Mouse (Mus musculus) embryonic facial prominence, embryonic 15.5 days (tissue): Measurements from ENCODE around the gene Poc1a. TPM values are rescaled to one million over a fixed set of nuclear protein-coding genes. Genes with fewer than 3 reads are reported as not detected.

Source experiments
- ATAC-seq: fragments of 200-750 bp; cut with Nextera tagmentation; 2 replicates; pipeline ENCODE4 v1.8.0; 2017; ENCODE audit warnings: low read depth, moderate TSS enrichment; ENCODE audit not compliant: insufficient number of reproducible peaks, low FRiP score, low TSS enrichment
- H3K27ac ChIP-seq: fragments of 300-500 bp; sonication (generic); replicated peaks from 2 replicates; pipeline ENCODE4 v1.5.1; 2015; ENCODE audit warnings: mild to moderate bottlenecking, inconsistent platforms
- H3K27me3 ChIP-seq: fragments of 300-500 bp; sonication (generic); 2 replicates; pipeline ENCODE4 v1.6.1; 2015; ENCODE audit warnings: inconsistent platforms
- H3K36me3 ChIP-seq: fragments of 300-500 bp; sonication (generic); 2 replicates; pipeline ENCODE4 v1.6.1; 2015; ENCODE audit warnings: mild to moderate bottlenecking, inconsistent platforms
- H3K4me1 ChIP-seq: fragments of 300-500 bp; sonication (generic); 2 replicates; pipeline ENCODE4 v1.6.1; 2015; ENCODE audit warnings: inconsistent platforms
- H3K4me2 ChIP-seq: fragments of 300-500 bp; sonication (generic); replicated peaks from 2 replicates; pipeline ENCODE4 v1.6.1; 2015; ENCODE audit warnings: mild to moderate bottlenecking, inconsistent platforms
- H3K4me3 ChIP-seq: fragments of 300-500 bp; sonication (generic); replicated peaks from 2 replicates; pipeline ENCODE4 v1.5.1; 2015; ENCODE audit warnings: mild to moderate bottlenecking, inconsistent platforms
- H3K9ac ChIP-seq: fragments of 300-500 bp; sonication (generic); 2 replicates; pipeline ENCODE4 v1.6.1; 2015; ENCODE audit warnings: inconsistent platforms
- H3K9me3 ChIP-seq: fragments of 300-500 bp; sonication (generic); replicated peaks from 2 replicates; pipeline ENCODE4 v1.6.1; 2016; ENCODE audit warnings: inconsistent platforms
- WGBS: fragments of 180-500 bp; shearing (Covaris S2); methylation state at CpG from one replicate; pipeline ENCODE4 v1.1.7; 2015; 5-methylcytosine and 5-hydroxymethylcytosine counted together
- polyA plus RNA-seq: library from polyadenylated mRNA; unstranded; fragments of >200 nt; fragmentation: Nextera tagmentation; extraction: Ambion mirVana; gene quantifications from 2 replicates; pipeline ENCODE4 v1.2.1, GENCODE M21; 2015

The Poc1a gene
- polyA plus RNA-seq, 1 experiment from 2014 or later = 32.8 TPM

DNA sequence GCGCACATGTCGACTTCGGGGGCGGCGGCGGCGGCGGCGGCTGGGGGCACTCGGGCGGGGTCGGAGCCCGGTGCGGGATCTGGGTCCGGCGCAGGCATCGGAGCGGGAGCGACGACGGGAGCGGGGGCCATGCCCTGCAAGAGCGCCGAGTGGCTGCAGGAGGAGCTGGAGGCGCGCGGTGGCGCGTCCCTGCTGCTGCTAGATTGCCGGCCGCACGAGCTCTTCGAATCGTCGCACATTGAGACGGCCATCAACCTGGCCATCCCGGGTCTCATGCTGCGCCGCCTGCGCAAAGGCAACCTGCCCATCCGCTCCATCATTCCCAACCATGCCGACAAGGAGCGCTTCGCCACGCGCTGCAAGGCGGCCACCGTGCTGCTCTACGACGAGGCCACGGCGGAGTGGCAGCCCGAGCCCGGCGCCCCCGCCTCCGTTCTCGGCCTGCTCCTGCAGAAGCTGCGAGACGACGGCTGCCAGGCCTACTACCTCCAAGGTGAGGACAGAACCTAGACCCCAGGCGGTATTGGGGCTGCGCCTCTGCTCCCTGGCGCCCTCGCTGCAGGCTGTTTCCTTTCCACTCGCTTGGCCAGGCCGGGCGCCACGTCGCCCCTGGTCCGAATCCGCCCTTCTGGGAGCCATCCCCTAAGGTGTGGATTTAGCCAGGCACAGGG lies 88.1 kb downstream of the Poc1a start:
- H3K27me3 ChIP-seq = no peaks in the 10 kb centered on the region
- WGBS = under 1% methylated on average over 72 of the region's 72 CpGs

GRCm38 (mm10) chr9:106369801-106370485 lies 89.1 kb downstream of the Poc1a start:
- no peaks in the 10 kb centered on the region for H3K27me3 ChIP-seq
- H3K4me3 ChIP-seq = peak overlapping the region; percentile 93
- peak overlapping the region; percentile 99 for H3K27ac ChIP-seq
- H3K4me2 ChIP-seq = peak overlapping the region; percentile 97
- ATAC-seq = no peak
- WGBS = 4% methylated on average over 11 of the region's 11 CpGs
- H3K9ac ChIP-seq = peak overlapping the region; percentile 95
- peaks cover 29% of the 10 kb centered on the region for H3K36me3 ChIP-seq
- H3K9me3 ChIP-seq = no peaks in the 10 kb centered on the region
- peaks cover 68% of the 10 kb centered on the region for H3K4me1 ChIP-seq

More for the DNA sequence above, 88.1 kb downstream of the Poc1a start:
- peak overlapping the region; percentile 99 for H3K27ac ChIP-seq
- H3K4me1 ChIP-seq = peaks cover 65% of the 10 kb centered on the region
- H3K36me3 ChIP-seq = peaks cover 22% of the 10 kb centered on the region
- peak overlapping the region; percentile 95 for H3K9ac ChIP-seq
- H3K4me2 ChIP-seq = peak overlapping the region; percentile 97
- no peaks in the 10 kb centered on the region for H3K9me3 ChIP-seq
- no peak for ATAC-seq
- peak overlapping the region; percentile 93 for H3K4me3 ChIP-seq

DNA sequence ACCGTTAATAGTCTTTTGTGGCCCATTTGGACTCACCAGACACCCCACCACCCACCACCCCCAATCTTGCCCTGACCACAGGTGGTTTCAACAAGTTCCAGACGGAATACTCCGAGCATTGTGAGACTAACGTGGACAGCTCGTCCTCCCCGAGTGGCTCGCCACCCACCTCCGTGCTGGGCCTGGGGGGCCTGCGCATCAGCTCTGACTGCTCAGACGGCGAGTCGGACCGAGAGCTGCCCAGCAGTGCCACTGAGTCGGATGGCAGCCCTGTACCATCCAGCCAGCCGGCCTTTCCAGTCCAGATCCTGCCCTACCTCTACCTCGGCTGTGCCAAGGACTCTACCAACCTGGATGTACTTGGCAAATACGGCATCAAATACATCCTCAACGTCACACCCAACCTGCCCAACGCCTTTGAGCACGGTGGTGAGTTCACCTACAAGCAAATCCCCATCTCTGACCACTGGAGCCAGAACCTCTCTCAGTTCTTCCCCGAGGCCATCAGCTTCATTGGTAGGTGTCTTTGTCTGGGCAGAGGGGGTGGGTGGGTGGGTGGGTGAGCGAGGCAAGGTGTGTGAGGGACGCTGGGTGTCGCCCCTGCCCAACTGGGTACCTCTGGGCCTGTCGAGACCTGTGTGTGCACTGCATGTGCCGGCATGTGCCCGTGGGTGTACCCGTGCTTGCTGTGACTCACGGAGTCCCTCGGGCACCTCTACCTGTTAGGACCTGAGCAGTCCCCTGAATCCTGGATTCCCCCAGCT lies 89.9 kb downstream of the Poc1a start:
- Histone ChIP-seq H3K4me3 (peak overlapping the region; percentile 93), H3K27me3 (no peaks in the 10 kb centered on the region), H3K36me3 (peaks cover 35% of the 10 kb centered on the region), H3K9me3 (no peaks in the 10 kb centered on the region), H3K4me2 (peak overlapping the region; percentile 97), H3K9ac (peak overlapping the region; percentile 95), H3K4me1 (peaks cover 66% of the 10 kb centered on the region), H3K27ac (peak overlapping the region; percentile 99)
- WGBS = 28% methylated on average over 30 of the region's 30 CpGs
- ATAC-seq = no peak

- WGBS = 11% methylated on average over 6 of the region's 6 CpGs
- H3K9me3 ChIP-seq = no peaks in the 10 kb centered on the region
- H3K27me3 ChIP-seq = no peaks in the 10 kb centered on the region
- peaks cover 36% of the 10 kb centered on the region for H3K36me3 ChIP-seq
- peak overlapping the region; percentile 95 for H3K9ac ChIP-seq
- H3K4me1 ChIP-seq = peaks cover 60% of the 10 kb centered on the region
- H3K27ac ChIP-seq = peak overlapping the region; percentile 80
- peak overlapping the region; percentile 97 for H3K4me2 ChIP-seq
- peak overlapping the region; percentile 93 for H3K4me3 ChIP-seq
- ATAC-seq = no peak
These were observed 90.5 kb downstream of the Poc1a start for GRCm38 (mm10) chr9:106371384-106371671.

- H3K27me3 ChIP-seq = no peaks in the 10 kb centered on the region
- no peak for ATAC-seq
- WGBS = 11% methylated on average over 6 of the region's 6 CpGs
- peaks cover 56% of the 10 kb centered on the region for H3K4me1 ChIP-seq
- peaks cover 37% of the 10 kb centered on the region for H3K36me3 ChIP-seq
- H3K9me3 ChIP-seq = no peaks in the 10 kb centered on the region
- peak overlapping the region; percentile 97 for H3K4me2 ChIP-seq
- peak overlapping the region; percentile 93 for H3K4me3 ChIP-seq
- H3K27ac ChIP-seq = peak overlapping the region; percentile 80
- peak overlapping the region; percentile 95 for H3K9ac ChIP-seq
These were observed 90.9 kb downstream of the Poc1a start for GRCm38 (mm10) chr9:106371776-106372175.

DNA sequence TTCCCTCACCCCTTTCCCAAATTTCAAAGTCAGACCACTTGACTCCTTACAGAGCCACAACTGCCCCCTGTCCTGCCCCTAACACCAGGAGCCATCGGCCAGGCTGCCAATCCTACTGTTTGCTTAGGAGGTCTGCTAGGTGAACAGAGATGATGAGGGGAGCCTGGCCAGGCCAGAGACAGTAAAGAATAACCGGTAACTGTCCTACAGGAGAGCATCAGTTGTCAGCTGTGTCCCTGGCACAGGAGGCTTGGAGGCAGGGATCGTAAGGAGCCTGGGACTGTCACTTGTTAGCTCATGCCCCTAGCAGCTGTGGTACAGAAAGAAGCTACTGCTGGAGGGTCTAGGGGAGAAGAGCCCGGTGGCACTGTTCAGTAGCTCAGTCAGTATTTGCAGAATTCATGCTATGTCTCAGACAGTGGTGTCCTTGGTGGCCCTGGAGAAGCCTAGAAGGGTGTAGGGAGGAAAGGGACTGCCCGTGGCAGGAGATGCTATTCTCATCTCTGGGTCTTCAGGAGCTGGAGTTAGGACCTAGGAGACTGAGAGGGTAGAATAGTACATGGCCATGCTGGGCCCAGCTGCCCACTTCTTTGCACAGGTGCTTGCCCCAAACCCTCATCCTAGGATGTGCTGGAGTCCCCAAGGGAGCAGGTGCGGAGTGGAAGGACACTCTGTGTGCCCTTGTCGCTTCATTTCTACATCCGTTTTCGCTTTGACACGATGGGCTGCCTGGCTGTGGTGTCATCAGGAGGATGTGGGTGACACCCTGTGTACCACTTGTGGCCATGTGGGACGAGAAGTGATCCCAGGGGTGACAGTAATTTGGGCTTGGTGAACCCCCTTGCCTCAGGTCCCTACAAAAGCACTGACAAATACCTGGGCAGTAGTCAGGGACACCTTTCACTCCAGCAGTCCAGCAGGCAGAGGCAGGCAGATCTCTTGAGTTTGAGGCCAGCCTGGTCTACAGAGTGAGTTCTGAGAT lies 91.9 kb downstream of the Poc1a start:
- H3K4me3 ChIP-seq = peak overlapping the region; percentile 93; the same call in 1 of the 2 replicates
- H3K36me3 ChIP-seq = peaks cover 46% of the 10 kb centered on the region
- no peak overlapping the region for H3K27ac ChIP-seq

GRCm38 (mm10) chr9:106373973-106374372 lies 93.1 kb downstream of the Poc1a start:
- Histone ChIP-seq H3K4me1 (peaks cover 70% of the 10 kb centered on the region), H3K27me3 (no peaks in the 10 kb centered on the region), H3K36me3 (peaks cover 57% of the 10 kb centered on the region), H3K4me2 (no peak overlapping the region; the same call in 1 of the 2 replicates), H3K27ac (no peak overlapping the region), H3K4me3 (no peak overlapping the region; the same call in 1 of the 2 replicates), H3K9ac (no peak overlapping the region), H3K9me3 (no peaks in the 10 kb centered on the region)
- ATAC-seq = no peak
- WGBS = 70% methylated on average over 7 of the region's 7 CpGs

More for the DNA sequence above, 91.9 kb downstream of the Poc1a start:
- H3K9me3 ChIP-seq = no peaks in the 10 kb centered on the region
- ATAC-seq = no peak
- 80% methylated on average over 11 of the region's 11 CpGs for WGBS
- H3K9ac ChIP-seq = no peak overlapping the region
- no peaks in the 10 kb centered on the region for H3K27me3 ChIP-seq
- peak overlapping the region; percentile 97 for H3K4me2 ChIP-seq
- peaks cover 59% of the 10 kb centered on the region for H3K4me1 ChIP-seq

- H3K27me3 ChIP-seq = no peaks in the 10 kb centered on the region
- H3K27ac ChIP-seq = peak overlapping the region; percentile 76
- H3K4me1 ChIP-seq = peaks cover 59% of the 10 kb centered on the region
- H3K9me3 ChIP-seq = no peaks in the 10 kb centered on the region
- ATAC-seq = no peak
- no peak overlapping the region for H3K4me3 ChIP-seq
- WGBS = 76% methylated on average over 8 of the region's 8 CpGs
- H3K4me2 ChIP-seq = no peak overlapping the region
- no peak overlapping the region for H3K9ac ChIP-seq
- peaks cover 55% of the 10 kb centered on the region for H3K36me3 ChIP-seq
These were observed 96.4 kb downstream of the Poc1a start for GRCm38 (mm10) chr9:106377247-106377646.

DNA sequence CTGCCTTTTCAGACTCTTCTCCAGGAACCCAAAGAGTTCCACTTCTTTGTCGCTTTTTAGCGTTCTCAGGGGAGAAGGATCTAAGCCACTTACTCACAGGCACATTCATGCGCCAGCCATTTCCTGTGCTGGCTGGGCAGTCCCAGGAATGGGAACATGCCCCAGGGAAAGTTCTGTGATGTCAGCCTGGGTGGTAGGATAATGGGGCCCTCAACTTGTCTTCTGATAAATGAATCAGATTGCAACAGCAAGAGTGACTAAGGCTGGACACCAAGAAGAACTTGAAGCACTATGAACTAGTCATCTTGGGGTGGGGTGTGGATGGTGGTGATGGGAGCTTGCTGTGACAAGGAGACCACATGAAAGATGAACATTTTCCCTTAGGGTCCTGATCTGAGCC lies 97.2 kb downstream of the Poc1a start:
- no peak for ATAC-seq
- Histone ChIP-seq H3K4me3 (no peak overlapping the region), H3K27me3 (no peaks in the 10 kb centered on the region), H3K27ac (peak overlapping the region; percentile 76), H3K4me1 (peaks cover 51% of the 10 kb centered on the region), H3K9ac (no peak overlapping the region), H3K9me3 (no peaks in the 10 kb centered on the region), H3K36me3 (peaks cover 47% of the 10 kb centered on the region), H3K4me2 (no peak overlapping the region)
- 50% methylated on average over 3 of the region's 3 CpGs for WGBS

DNA sequence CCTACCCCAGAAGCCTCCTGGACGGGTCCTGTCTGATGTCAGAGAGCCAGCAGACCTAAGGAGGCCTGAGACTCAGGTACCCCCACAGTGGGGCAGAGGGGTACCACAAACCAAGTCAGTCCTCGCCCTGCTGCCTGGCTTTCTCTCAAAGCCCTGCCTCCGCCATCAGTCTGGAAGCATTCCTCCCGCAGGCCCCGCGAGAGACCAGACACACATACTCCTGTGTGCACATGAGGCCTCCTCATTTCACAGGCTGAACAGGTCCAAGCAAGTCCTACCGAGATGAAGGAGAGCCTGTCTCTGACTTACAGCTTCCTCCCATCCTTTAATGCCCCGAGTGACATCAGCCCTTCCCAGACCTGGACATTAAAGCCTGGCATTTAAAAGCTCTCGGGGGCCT lies 97.9 kb downstream of the Poc1a start:
- H3K27ac ChIP-seq = peak overlapping the region; percentile 76
- 41% methylated on average over 9 of the region's 9 CpGs for WGBS
- H3K4me3 ChIP-seq = no peak overlapping the region
- peaks cover 51% of the 10 kb centered on the region for H3K4me1 ChIP-seq
- no peak overlapping the region for H3K9ac ChIP-seq
- H3K36me3 ChIP-seq = peaks cover 40% of the 10 kb centered on the region
- ATAC-seq = no peak; the same call in 1 of the 2 replicates
- H3K9me3 ChIP-seq = no peaks in the 10 kb centered on the region
- no peaks in the 10 kb centered on the region for H3K27me3 ChIP-seq
- H3K4me2 ChIP-seq = no peak overlapping the region
